Mouse (Mus musculus) liver, embryonic 16.5 days (tissue): ENCODE measurements around the gene Cluap1. TPM values are rescaled to one million over a fixed set of nuclear protein-coding genes. Genes with fewer than 3 reads are reported as not detected.
A peak's percentile ranks its signal among the peaks of the same experiment; 100 is the strongest.

ENCODE experiments used
- ATAC-seq: fragments of 200-750 bp; cut with Nextera tagmentation; 2 replicates; pipeline ENCODE4 v1.8.0; 2017; ENCODE audit warnings: low read depth, mild to moderate bottlenecking, moderate number of reproducible peaks, moderate library complexity
- H3K27ac ChIP-seq: fragments of 300-500 bp; sonication (generic); 2 replicates; pipeline ENCODE4 v1.5.1; 2014; ENCODE audit warnings: mild to moderate bottlenecking, low read length
- H3K27me3 ChIP-seq: fragments of 300-500 bp; sonication (generic); 2 replicates; pipeline ENCODE4 v1.6.1; 2014; ENCODE audit warnings: low read depth, low read length, mixed read lengths; ENCODE audit not compliant: control insufficient read depth, insufficient read depth
- H3K36me3 ChIP-seq: fragments of 300-500 bp; sonication (generic); 2 replicates; pipeline ENCODE4 v1.6.1; 2014; ENCODE audit warnings: mild to moderate bottlenecking; ENCODE audit not compliant: control insufficient read depth, insufficient read depth
- H3K4me1 ChIP-seq: fragments of 300-500 bp; sonication (generic); 2 replicates; pipeline ENCODE4 v1.6.1; 2014; ENCODE audit warnings: low read depth, low read length, mixed read lengths; ENCODE audit not compliant: control insufficient read depth
- H3K4me2 ChIP-seq: fragments of 300-500 bp; sonication (generic); 2 replicates; pipeline ENCODE4 v1.6.1; 2014; ENCODE audit warnings: low read depth, low read length, mixed read lengths
- H3K4me3 ChIP-seq: fragments of 300-500 bp; sonication (generic); 2 replicates; pipeline ENCODE4 v1.5.1; 2014; ENCODE audit warnings: low read depth, mild to moderate bottlenecking, low read length
- H3K9ac ChIP-seq: fragments of 300-500 bp; sonication (generic); 2 replicates; pipeline ENCODE4 v1.6.1; 2014; ENCODE audit warnings: low read depth, low read length
- H3K9me3 ChIP-seq: fragments of 300-500 bp; sonication (generic); replicated peaks from 2 replicates; pipeline ENCODE4 v1.6.1; 2016; ENCODE audit warnings: low read length; ENCODE audit not compliant: control insufficient read depth
- WGBS: fragments of 180-500 bp; shearing (Covaris S2); extraction: QIAGEN DNeasy Blood & Tissue Kit; methylation state at CpG from one replicate; pipeline ENCODE4 v1.1.7; 2014; ENCODE audit not compliant: insufficient replicate concordance; 5-methylcytosine and 5-hydroxymethylcytosine counted together
- polyA plus RNA-seq: library from polyadenylated mRNA; unstranded; fragments of >200 nt; fragmentation: Nextera tagmentation; extraction: Ambion mirVana; gene quantifications from 2 replicates; pipeline ENCODE4 v1.2.1, GENCODE M21; 2015

Gene Cluap1
- 5.7 and 6.5 TPM in 2 replicates for polyA plus RNA-seq

DNA sequence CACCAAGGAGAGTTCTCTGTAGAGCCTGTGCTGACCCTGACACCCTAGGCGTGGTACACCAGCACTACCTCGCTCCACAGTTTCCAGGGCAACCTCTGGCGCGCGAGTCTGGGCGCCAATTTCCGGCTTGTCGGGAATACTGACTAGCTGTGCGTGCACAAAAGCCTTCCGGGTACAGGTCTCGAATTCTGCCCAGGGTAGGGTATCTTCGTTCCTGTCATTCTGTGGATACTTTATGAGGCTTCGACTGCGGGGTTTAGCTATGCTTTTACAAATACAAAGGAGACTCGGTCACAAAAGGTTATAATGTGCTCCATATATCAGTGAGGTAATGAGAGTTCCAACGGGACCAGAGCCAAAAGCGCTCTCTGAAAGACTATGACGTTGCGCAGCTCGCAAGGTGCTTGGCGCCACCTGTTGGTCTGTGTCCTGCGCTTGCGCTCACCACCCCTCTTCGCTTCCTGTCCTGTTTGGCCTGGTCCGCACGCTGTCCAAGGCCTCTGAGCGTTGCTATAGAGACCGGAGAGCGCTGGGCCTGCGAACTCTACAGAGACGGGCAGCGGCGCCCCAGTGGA lies at the start of gene Cluap1, which contains the start of gene 1700037C18Rik:
TSS of gene Cluap1 (plus strand) at position 265 of the 575 bp plus-strand sequence.
TSS of gene 1700037C18Rik (minus strand) at position 153 of the 575 bp plus-strand sequence.
- no peaks in the 10 kb centered on the region; the same call in 1 of the 2 replicates for H3K36me3 ChIP-seq
- under 1% methylated on average over 33 of the region's 33 CpGs for WGBS

DNA sequence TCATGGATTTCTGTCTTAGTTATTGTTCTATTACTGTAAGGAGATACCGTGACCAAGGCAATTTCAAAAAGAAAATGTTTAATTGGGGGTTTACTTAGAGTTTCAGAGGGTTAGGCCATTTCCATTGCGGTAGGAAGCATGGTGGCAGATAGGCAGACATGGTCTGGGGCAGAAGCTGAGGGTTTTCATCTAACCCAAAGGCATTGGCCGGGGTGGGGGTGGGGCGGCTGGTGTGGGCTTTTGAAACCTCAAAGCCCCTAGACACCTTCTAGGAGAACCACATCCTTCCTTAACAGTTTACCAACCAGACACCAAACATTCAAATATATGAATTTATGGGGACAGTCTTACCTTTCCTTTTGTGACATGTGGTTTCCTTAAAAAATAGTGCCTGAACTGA lies 49.3 kb upstream of the Cluap1 start:
- no peaks in the 10 kb centered on the region for H3K27me3 ChIP-seq
- H3K27ac ChIP-seq: no peak overlapping the region
- WGBS: 31% methylated on average over 4 of the region's 4 CpGs
- H3K9me3 ChIP-seq: no peaks in the 10 kb centered on the region
- H3K4me2 ChIP-seq: no peak overlapping the region
- H3K4me1 ChIP-seq: no peaks in the 10 kb centered on the region
- no peak overlapping the region for H3K4me3 ChIP-seq
- H3K36me3 ChIP-seq: no peaks in the 10 kb centered on the region; the same call in none of the 2 replicates
- ATAC-seq: no peak
- no peak overlapping the region for H3K9ac ChIP-seq

More for the DNA sequence above, at the start of gene Cluap1, which contains the start of gene 1700037C18Rik:
- Histone ChIP-seq H3K9ac (peak within 1 kb of the TSS; percentile 79), H3K4me1 (peaks cover 9% of the 10 kb centered on the region), H3K9me3 (no peaks in the 10 kb centered on the region), H3K4me2 (peak within 1 kb of the TSS; percentile 97), H3K27me3 (no peaks in the 10 kb centered on the region), H3K27ac (peak within 1 kb of the TSS; percentile 79), H3K4me3 (peak within 1 kb of the TSS; percentile 75)
- peak; percentile 97 for ATAC-seq

DNA sequence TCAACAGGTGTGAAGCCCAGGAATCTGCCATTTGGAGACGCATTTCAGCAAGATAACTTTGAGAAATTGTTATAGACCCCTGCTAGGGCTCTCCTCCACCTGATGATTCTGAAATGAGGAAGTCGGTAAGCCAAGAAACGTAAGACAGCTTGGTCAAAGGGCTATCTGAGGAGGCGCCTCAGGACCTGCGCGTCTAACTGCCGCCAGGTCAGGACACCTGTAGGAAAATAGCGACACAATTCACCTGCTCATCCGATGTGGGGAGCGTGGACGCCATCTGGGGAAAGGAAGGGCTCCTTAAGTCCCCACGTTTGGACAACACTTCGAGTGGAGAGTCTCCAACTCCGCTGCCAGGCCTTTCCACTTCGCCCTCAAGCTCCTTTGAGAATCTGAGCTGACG lies 36.8 kb upstream of the Cluap1 start:
- WGBS: 3% methylated on average over 16 of the region's 16 CpGs

DNA sequence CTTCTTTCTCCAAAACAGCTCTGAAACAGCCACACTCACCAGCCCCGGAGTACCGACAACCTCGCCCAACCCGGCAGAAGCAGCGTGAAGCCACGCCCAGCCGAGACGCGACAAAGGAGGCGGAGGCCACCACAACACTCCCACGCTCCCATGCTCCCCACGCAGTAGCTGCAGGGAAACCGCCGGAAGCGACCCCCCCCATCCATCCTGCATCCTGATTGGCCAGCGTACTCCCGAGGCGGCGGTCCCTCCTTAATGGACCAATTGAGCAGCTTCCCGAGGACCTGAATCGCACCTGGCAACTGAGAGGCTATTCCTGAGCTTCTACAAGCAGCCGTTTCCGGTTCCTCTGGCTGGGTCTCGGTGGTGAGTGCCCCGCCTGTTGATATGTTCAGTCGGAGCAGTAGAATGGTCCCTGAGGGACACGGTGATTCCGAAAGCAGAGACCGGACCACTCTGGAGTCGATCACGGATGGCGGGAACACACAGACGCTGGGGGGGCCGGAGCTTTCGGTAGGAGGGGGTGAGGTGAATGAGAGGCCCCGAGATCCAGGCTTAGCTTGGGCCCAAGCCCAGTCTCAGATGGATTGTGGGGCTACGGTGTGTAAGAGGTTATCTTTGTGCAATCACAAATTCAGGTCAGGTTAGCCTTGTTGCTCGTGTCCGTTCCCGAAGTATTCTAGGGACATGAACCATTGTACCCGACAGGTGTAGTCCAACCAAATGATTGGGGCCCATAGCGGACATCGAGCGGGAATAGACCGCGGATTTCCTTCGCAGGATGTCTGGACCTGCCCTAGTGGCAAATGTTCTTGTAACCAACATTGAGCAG lies 36.2 kb upstream of the Cluap1 start, which contains the start of gene Naa60:
TSS of gene Naa60 (plus strand) at position 160 of the 832 bp plus-strand sequence.
- Histone ChIP-seq H3K27ac (0 out of 2 replicates have a peak within 1 kb of the TSS, but pooled peaks have one; percentile 3), H3K4me3 (peak within 1 kb of the TSS; percentile 69), H3K9ac (peak within 1 kb of the TSS; percentile 60), H3K36me3 (peaks cover 3% of the 10 kb centered on the region; the same call in 1 of the 2 replicates), H3K9me3 (no peaks in the 10 kb centered on the region), H3K4me1 (peaks cover 19% of the 10 kb centered on the region), H3K27me3 (no peaks in the 10 kb centered on the region), H3K4me2 (peak within 1 kb of the TSS; percentile 81)
- 6% methylated on average over 47 of the region's 47 CpGs for WGBS
- peak; percentile 92 for ATAC-seq

More for the DNA sequence above, 36.8 kb upstream of the Cluap1 start:
- Histone ChIP-seq H3K9me3 (no peaks in the 10 kb centered on the region), H3K27me3 (no peaks in the 10 kb centered on the region), H3K36me3 (peaks cover 3% of the 10 kb centered on the region; the same call in 1 of the 2 replicates), H3K27ac (no peak overlapping the region), H3K4me1 (peaks cover 19% of the 10 kb centered on the region), H3K4me3 (peak overlapping the region; percentile 69), H3K9ac (peak overlapping the region; percentile 60), H3K4me2 (peak overlapping the region; percentile 81)
- no peak for ATAC-seq

DNA sequence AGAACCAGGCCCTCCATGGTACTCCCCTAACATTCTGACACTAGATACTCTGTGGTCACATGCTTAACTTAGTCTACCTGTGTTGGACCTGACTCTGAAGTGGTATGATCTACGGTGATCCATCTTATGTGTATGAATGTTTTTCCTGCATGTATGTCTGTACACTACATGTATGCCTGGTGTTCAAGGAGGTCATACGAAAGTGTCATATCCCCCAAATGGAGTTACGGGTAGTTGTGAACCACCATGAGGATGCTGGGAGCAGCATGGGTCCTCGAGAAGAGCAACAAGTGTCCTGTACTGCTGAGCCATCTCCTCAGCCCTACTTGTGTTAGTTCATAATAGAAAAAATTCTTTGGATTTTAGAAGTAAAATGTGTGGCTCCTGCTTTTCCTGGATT lies 32.3 kb upstream of the Cluap1 start:
- H3K36me3 ChIP-seq: no peaks in the 10 kb centered on the region
- H3K4me1 ChIP-seq: peaks cover 16% of the 10 kb centered on the region
- H3K9me3 ChIP-seq: no peaks in the 10 kb centered on the region
- ATAC-seq: no peak
- 74% methylated on average over 4 of the region's 4 CpGs for WGBS
- no peak overlapping the region for H3K4me3 ChIP-seq
- no peak overlapping the region for H3K9ac ChIP-seq
- no peak overlapping the region for H3K4me2 ChIP-seq
- H3K27ac ChIP-seq: no peak overlapping the region
- H3K27me3 ChIP-seq: no peaks in the 10 kb centered on the region

DNA sequence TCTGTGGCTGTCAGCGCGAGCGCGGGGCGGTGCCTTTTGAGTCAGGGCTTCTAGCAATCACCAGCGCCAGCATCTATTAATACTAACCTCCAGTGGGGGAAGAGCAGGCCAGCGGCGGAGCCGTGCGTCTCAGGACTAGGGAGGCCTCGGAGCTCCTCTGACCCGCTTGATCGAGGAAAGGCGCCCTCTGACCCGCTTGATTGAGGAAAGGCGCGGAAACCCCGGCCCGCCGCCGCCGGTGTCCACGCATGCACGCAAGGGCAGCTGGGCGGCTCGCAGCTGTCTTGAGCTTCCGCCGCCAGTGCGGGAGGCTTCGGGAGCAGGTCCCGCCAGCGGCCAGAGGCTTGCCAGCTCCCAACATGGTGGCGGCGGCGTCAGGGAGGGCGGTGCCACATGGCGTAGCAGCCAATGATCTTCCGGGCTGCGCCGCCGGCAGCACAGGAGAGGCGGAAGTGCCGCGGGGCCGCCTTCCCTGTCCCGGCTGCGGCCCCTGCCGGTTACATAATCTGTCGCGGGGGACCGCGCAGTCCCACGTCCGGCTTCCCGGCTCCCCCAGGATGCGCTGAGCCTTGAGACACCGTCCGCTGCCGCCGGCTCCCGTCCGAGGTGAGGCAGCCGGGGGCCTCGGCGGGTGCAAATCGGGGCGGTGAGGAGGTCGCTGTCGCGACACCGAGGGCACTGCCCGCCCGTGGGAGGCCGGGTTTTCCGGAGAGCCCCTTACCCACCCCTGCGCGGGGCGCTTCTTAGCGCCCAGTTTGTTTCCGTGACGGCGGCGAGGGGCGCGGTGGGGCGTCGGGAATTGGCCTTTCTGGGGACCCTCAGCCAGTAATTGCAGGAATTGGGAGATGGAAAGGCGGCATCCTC lies 24.2 kb upstream of the Cluap1 start, which contains the start of the genes Zfp597 and Gm20695:
TSS of gene Zfp597 (minus strand) at position 361 of the 864 bp plus-strand sequence.
TSS of gene Gm20695 (plus strand) at position 448 of the 864 bp plus-strand sequence.
- H3K27me3 ChIP-seq: no peaks in the 10 kb centered on the region
- H3K4me2 ChIP-seq: peak within 1 kb of the TSS; percentile 79
- peaks cover 12% of the 10 kb centered on the region for H3K4me1 ChIP-seq
- H3K4me3 ChIP-seq: peak within 1 kb of the TSS; percentile 98
- H3K27ac ChIP-seq: peak within 1 kb of the TSS; percentile 89
- peak; percentile 99 for ATAC-seq
- H3K9me3 ChIP-seq: no peaks in the 10 kb centered on the region
- no peaks in the 10 kb centered on the region for H3K36me3 ChIP-seq
- peak within 1 kb of the TSS; percentile 97 for H3K9ac ChIP-seq
- WGBS: under 1% methylated on average over 87 of the region's 88 CpGs

DNA sequence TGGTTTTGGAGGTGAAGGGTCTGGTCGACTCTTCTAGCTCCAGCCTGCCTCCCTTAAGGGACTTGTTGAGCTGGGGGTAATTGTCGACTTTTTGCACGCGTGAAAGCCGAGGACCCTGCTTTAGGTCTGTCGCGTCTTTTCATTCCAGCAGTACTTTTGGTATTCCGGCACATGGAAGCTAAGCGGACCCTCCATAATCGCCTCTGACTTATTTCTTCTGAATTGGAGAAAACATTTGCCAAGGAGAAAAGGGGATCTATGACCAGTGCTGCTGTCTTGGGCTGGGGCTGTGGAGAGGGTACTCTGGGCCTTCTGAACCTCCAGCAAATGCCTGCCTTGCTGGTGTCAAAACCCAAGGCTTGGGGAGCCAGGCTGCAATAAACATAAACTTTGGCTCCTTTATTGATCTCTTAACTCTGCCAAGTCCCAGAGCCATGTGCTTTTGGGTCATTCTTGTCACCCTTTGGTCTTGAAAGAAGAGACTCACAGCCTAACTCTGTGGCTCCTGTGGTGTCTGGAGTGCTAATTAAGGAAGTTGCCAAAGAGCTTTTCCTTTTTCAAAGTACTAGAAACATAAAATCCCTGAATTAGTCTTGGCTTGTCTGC lies 23.4 kb upstream of the Cluap1 start:
- Histone ChIP-seq H3K36me3 (no peaks in the 10 kb centered on the region), H3K4me1 (peaks cover 12% of the 10 kb centered on the region), H3K27me3 (no peaks in the 10 kb centered on the region), H3K4me3 (peak overlapping the region; percentile 98), H3K9ac (peak overlapping the region; percentile 97), H3K9me3 (no peaks in the 10 kb centered on the region), H3K4me2 (peak overlapping the region; percentile 79), H3K27ac (peak overlapping the region; percentile 82)
- ATAC-seq: no peak
- 3% methylated on average over 10 of the region's 10 CpGs for WGBS
